Mouse (Mus musculus) gastrocnemius, adult 18-20 months (tissue): ENCODE results near the gene Fgfr2. TPM values are rescaled to one million over a fixed set of nuclear protein-coding genes. Genes with fewer than 3 reads are reported as not detected.

Experiments
- DNase-seq: peaks from one replicate; pipeline ENCODE4 v3.0.0; 2021; ENCODE audit warnings: low spot score
- total RNA-seq, 2 experiments: library from RNA; stranded (reverse); gene quantifications; 2 replicates each; pipeline ENCODE4 v1.2.3; 2021

The Fgfr2 gene
- total RNA-seq, 2 experiments from 2014 or later = 0.43 to 0.88 TPM

DNA sequence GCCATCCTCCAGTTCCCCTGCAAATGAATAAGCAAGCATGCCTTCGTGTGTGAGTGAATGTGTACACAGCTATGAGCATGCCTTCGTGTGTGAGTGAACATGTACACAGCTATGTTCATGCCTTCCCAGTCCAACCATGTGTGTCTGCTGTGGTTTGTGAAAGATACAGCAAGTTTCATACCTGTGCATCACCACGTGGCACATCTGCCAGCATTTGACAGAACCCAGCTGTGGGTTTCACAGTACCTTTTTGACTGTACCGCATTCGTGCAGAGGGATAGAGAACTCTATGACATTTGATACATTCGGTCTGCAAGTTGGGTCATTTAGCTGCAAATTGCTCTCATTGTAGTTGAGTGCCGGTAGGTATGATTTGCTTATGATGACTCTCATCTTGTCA, 1808.7 kb downstream of the Fgfr2 start:
- DNase-seq = no peak

DNA sequence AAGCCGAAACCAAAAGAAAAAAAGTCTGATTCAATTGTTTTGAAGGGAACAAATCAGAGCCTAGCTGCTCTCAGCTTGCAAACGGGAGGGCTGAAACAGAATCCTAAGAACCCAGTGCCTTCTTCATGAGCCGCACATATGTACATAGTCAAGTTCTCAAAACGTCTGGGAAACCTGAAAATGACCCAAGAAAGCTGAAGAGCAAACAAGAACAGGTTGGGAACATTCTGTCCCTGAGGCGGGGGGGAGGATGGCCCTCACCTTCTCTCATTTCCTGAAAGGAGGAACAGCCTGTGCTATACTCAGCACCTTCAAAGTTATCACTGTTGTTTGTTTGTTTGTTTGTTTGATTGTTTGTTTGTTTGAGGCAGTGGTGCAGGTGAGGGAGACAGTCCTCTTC, 1816.4 kb downstream of the Fgfr2 start:
- no peak for DNase-seq

DNA sequence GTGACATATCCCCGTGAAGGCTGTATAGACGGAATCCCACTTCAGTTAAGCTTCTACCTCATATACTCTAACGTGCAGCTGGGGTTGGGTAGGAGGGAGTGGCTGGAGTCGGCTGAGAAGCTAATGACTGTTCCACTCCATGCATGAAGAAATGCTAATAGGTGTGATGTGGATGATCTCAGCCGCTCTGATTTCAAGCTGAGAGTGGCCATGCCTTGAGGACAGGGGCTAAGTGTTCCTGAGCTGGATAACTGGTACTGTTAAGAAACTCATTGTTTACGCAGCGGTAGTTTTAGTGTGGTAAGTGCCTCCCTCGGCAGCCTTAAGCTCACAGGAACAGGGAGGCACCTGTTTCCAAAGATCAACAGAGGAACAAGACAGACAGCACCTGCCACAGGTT, 1819.8 kb downstream of the Fgfr2 start:
- DNase-seq = no peak

GRCm38 (mm10) chr7:131297151-131297550, 1826.0 kb downstream of the Fgfr2 start:
- no peak for DNase-seq

DNA sequence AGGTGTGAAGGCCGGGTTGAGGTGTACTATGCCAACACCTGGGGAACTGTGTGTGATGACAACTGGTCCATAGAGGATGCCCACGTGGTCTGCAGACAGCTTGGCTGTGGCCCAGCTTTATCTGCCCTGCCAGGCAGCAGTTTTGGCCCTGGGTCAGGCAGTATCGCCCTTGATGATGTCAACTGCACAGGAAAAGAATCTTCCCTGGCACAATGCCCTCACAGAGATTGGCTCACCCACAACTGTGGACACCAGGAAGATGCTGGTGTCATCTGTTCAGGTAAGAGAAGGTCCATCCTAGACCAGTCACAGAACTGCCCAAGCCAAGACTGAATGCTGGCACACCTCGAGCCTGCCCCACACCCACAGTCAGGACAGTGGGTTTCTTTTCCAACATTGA, 1857.3 kb downstream of the Fgfr2 start:
- DNase-seq = no peak

- no peak for DNase-seq
These were observed 1858.9 kb downstream of the Fgfr2 start for GRCm38 (mm10) chr7:131264251-131264650.

DNA sequence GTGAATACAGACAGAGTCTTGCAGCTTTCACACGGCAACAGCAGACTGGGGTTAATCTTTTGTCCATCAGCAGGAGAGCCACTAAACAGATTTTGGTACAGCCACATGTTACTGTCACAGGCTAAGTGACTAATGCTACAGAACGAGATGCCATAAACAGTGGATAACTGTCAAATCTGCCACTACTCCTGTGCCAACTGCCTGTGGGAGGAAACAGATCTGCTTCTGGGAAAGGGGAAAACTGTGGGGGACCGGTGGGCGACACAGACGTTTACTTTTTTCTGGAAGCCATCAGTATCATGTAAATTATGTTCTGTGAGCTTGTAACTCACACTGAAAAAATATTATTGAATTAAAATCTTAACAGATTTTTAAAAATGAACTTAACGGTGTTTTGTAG, 1862.2 kb downstream of the Fgfr2 start:
- DNase-seq = no peak

DNA sequence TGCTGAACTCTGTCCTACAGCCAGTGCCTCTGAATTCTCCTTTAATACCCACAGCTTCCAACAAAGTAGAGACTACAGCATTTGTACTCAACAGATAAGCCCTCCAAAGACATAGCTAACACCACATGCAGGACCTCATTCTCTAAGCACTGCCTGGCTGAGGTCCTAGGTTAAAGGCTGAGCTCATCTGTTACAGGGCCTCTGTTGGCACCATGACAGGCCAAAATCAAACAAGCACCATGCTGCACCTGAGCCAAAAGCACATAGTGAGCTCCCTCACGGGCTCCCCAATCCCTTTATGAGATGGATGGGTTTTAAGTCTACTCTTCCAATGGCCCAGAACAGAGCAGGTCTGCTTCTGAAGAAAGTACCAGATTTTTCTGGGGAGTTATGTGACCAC, 1865.8 kb downstream of the Fgfr2 start:
- DNase-seq = no peak

DNA sequence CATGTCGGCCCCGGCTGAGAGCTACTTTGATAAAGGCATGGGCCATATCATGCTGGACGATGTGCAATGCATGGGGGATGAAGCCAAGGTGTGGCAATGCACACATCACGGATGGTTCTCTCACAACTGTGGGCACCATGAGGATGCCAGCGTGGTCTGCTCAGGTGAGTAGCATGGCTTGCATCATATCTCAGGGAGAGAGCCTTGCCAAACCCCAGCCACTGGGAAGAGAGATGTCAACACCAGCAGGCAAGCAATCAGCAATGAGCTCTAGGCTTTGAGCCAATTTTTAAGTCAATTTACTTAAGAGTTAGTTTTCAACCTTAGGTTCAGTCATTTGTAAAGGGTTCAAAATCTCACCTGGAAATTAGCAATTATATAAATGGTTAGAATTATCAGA, 1866.3 kb downstream of the Fgfr2 start:
- DNase-seq = no peak

DNA sequence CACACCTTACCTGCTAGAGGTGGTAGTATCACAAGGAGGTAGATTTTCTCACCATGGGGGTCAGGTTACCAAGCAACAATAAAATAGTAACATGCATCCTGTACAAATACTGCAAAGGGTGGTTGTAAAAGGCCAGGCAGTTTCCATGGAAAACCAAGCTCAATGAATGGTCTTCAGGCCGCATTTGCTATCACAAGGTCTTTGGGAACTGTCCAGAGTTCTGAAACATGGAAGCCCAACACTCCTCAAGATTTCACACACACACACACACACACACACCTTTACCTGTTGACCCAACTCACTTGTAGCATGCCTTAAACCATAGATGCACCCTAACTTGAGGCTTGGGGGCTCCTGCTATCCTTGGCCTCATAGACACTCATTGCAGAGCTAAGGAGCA, 1878.2 kb downstream of the Fgfr2 start:
- DNase-seq = no peak

- no peak for DNase-seq
These were observed 1887.1 kb downstream of the Fgfr2 start for GRCm38 (mm10) chr7:131236091-131236490.

DNA sequence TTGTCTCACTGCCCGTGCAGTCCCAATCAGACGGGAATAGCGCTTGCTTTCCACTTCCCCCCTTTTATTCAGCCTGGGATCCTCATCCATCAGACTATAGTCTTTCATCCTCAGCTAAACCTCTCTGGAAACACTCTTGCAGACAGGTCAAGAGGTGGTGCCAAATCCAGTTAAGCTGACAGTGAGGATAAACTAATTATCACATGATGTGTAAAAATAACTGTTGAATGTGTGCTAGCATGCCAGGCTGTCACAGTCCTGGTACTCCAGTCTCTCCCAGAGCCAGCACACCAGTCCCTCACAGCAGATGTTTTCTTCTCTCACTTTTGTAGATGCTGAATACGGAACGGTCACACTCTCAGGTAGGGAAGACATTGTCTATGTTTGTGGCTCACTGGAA, 1900.1 kb downstream of the Fgfr2 start:
- DNase-seq = no peak

DNA sequence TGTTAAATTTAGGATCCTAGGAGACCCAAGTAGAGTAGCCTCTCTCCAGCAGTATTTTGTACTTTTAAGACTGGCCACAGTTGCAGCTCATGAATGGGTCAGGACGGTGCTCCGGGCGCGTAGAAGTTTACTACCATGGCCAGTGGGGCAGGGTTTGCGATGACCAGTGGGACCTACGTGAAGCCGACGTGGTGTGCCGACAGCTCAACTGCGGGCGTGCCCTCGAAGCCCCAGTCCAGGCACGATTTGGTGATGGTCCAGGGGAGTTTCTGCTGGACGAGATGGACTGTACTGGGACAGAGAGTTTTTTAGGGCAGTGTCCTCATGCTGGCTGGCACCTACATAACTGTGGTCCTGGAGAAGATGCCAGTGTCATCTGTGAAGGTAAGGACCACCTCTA, 1935.2 kb downstream of the Fgfr2 start:
- DNase-seq = no peak

DNA sequence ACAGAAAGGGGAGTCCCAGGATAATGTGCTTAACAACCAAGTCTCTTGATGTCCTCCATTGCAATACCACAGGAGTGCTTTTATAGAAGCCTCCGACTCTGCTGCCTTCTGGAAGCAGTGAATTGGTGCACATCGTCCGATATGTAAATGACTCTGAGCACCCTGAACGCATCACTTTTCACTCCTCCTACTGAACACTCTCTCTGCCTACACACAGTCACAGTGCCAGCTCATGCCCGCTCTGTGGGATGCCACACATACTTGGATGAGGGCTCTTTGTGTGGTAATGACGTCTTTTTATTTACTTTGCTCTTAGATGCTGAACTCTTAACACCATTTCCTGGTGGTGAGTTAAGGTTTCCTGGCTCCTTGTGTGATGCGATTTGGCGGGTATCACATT, 1936.1 kb downstream of the Fgfr2 start:
- DNase-seq = no peak

- DNase-seq = no peak
These were observed 1938.8 kb downstream of the Fgfr2 start for GRCm38 (mm10) chr7:131184339-131184738.

DNA sequence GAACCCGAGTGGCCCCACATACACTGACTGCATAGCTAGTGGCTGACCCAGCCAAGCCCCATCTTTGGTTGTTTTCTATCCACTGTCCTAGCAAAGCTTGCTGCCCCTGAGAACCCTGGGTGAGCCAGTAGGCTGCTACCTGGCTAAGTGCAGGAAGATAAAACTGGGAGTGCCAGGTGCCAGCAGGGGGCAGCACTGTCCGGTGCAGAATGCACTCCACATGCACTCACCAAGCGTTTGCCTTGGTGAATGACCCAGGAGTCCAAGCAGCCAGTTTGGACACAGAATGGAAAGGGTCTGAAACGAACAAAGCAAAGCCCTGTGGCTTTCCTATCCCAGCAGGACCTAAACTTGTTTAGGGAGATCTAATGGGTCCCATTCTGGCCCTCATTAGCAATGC, 1940.5 kb downstream of the Fgfr2 start:
- DNase-seq = no peak

GRCm38 (mm10) chr7:131174121-131174520, 1949.0 kb downstream of the Fgfr2 start, which contains the start of gene 5430419D17Rik:
Gene 5430419D17Rik, plus strand, starts transcription at chr7:131174402.
- no peak for DNase-seq

GRCm38 (mm10) chr7:131169099-131169498, 1954.1 kb downstream of the Fgfr2 start:
- DNase-seq = no peak

DNA sequence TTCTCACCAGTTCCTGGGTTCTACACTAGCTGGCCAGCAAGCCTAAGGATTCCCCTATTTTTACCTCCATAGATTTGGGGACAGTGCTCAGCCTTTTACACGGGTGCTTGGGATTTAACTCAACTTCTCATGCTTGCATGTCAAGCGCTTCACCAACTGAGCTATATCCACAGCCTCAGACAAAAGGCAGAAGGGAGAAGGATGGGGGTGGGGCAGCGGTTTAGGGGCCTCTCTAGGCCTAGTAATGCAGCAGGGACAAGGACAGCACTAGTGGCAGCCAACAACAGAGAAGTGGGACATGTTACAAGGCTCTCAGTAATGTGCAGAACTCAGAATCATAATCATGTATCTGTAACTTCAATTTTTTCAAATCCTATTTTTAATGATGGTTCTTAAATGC, 1955.4 kb downstream of the Fgfr2 start:
- no peak for DNase-seq

DNA sequence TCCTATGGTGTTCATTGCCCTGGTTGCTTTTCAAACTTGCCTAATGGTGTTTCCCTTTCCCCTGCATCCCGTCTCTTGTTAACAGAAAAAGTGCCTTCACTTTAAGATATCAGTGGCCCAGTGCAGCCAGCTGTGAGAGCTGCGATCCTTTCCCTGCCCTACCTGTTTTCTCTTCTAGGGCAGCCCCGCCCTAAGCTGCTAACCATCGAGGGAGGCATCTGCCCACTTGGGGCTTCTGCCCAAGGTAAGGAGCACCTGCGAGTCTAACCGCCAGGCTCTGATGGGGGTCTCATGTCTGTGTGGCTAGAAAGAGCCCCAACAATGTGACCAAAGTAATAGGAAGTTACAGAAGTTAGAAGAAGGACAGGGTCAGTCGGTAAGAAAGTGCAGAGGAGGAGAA, 1960.9 kb downstream of the Fgfr2 start:
- DNase-seq = no peak

DNA sequence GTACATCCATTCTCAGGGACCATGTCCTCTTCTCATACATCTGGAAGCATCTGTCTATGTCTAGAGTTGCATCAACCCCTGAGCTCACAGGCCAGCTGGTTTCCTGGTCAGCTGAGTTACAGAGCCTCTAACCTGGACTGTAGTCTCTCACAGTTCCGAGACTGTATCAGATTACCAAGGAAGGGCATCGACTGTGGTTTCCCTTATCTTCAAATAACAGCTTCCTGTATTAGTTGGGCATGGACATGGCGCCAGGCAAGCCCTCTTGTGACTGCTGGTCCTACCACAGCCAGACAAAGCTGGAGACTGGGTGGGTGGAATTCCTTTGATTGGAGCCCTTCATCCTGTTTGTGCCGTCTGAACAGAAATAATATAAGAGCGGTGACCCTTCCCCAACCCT, 1970.1 kb downstream of the Fgfr2 start:
- no peak for DNase-seq

DNA sequence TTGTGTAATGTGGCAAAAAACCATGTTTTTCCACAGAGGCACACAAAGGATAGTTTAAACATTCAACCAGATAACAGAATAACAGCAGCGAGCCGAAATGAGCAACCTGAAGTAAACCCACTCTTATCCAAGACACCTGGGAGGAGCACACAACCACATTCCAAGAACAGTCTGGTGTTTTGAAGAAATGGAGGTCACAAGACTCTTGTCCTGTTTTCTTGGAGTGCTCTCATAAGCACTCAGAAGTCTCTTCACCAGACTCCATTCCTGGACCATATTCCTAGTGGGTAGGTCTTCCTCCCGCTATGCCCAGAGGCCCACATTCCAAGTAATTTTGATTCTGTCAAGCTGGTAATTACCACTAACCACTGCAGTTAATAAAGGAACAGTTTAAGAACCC, 1973.0 kb downstream of the Fgfr2 start:
- DNase-seq = no peak

- no peak for DNase-seq
These were observed 1976.9 kb downstream of the Fgfr2 start, which contains the start of gene 4933402N03Rik for GRCm38 (mm10) chr7:131146214-131146613. Gene 4933402N03Rik, minus strand, starts transcription at chr7:131146314.

GRCm38 (mm10) chr7:131133181-131133580, 1990.0 kb downstream of the Fgfr2 start:
- no peak for DNase-seq
